Mouse (Mus musculus) myocyte (in vitro differentiated cells): ENCODE results near the gene Pcnx4. TPM values are rescaled to one million over a fixed set of nuclear protein-coding genes. Genes with fewer than 3 reads are reported as not detected.

ENCODE experiments used
- H3K27me3 ChIP-seq: one replicate; pipeline ENCODE4 v1.6.1; 2011; ENCODE audit not compliant: control insufficient read depth, insufficient read depth, insufficient read length
- H3K36me3 ChIP-seq: one replicate; pipeline ENCODE4 v1.6.1; 2011; ENCODE audit not compliant: control insufficient read depth, insufficient read depth
- H3K4me2 ChIP-seq: one replicate; pipeline ENCODE4 v1.6.1; 2011; ENCODE audit warnings: low read depth, control low read depth
- H3K4me3 ChIP-seq: one replicate; pipeline ENCODE4 v1.5.1; 2011; ENCODE audit warnings: mild to moderate bottlenecking, control low read depth, moderate library complexity
- H3K79me2 ChIP-seq: one replicate; pipeline ENCODE4 v1.6.1; 2011; ENCODE audit not compliant: control insufficient read depth, insufficient read depth
- H3ac ChIP-seq: one replicate; pipeline ENCODE4 v1.6.1; 2011; ENCODE audit not compliant: control insufficient read depth, insufficient read length
- CEBPB ChIP-seq: IDR thresholded peaks from 2 replicates; pipeline ENCODE4 v1.6.1; 2011; ENCODE audit warnings: mild to moderate bottlenecking, moderate library complexity; ENCODE audit not compliant: poor library complexity, insufficient read depth, severe bottlenecking
- E2F4 ChIP-seq: IDR thresholded peaks from one replicate; pipeline ENCODE4 v1.6.1; 2011; ENCODE audit warnings: mild to moderate bottlenecking, control low read depth, moderate library complexity; ENCODE audit not compliant: insufficient read depth
- MAX ChIP-seq: IDR thresholded peaks from one replicate; pipeline ENCODE4 v1.6.1; 2011; ENCODE audit warnings: low read depth, mild to moderate bottlenecking, control low read depth
- MYOD1 ChIP-seq, 3 experiments: IDR thresholded peaks; one replicate each; pipeline ENCODE4 v1.6.1; 2011; ENCODE audit warnings: control low read depth in 2 of 3, low read depth in 2 of 3, mild to moderate bottlenecking in 2 of 3, moderate library complexity in 1 of 3; ENCODE audit not compliant: insufficient read length in 2 of 3, control insufficient read depth in 1 of 3
- MYOG ChIP-seq, 3 experiments: IDR thresholded peaks; one replicate each; pipeline ENCODE4 v1.6.1; 2011; ENCODE audit warnings: control low read depth in 2 of 3, low read depth in 2 of 3, mild to moderate bottlenecking in 2 of 3; ENCODE audit not compliant: insufficient read length in 2 of 3, control insufficient read depth in 1 of 3, insufficient read depth in 1 of 3
- POLR2A ChIP-seq: IDR thresholded peaks from one replicate; pipeline ENCODE4 v1.6.1; 2011; ENCODE audit warnings: low read depth, mild to moderate bottlenecking, control low read depth, moderate library complexity; ENCODE audit not compliant: insufficient read length
- POLR2AphosphoS2 ChIP-seq: IDR thresholded peaks from one replicate; pipeline ENCODE4 v1.6.1; 2011; ENCODE audit warnings: low read depth, control low read depth; ENCODE audit not compliant: insufficient read length
- REST ChIP-seq: IDR thresholded peaks from one replicate; pipeline ENCODE4 v1.6.1; 2011; ENCODE audit warnings: mild to moderate bottlenecking, control low read depth, moderate library complexity; ENCODE audit not compliant: insufficient read depth, insufficient read length
- SRF ChIP-seq: IDR thresholded peaks from one replicate; pipeline ENCODE4 v1.6.1; 2011; ENCODE audit warnings: low read depth; ENCODE audit not compliant: control insufficient read depth, insufficient read length
- TCF12 ChIP-seq: IDR thresholded peaks from one replicate; pipeline ENCODE4 v1.6.1; 2011; ENCODE audit warnings: mild to moderate bottlenecking, control low read depth; ENCODE audit not compliant: poor library complexity, insufficient read depth, severe bottlenecking
- TCF3 ChIP-seq: IDR thresholded peaks from one replicate; pipeline ENCODE4 v1.6.1; 2011; ENCODE audit warnings: low read depth, control low read depth; ENCODE audit not compliant: insufficient read length
- USF1 ChIP-seq: IDR thresholded peaks from one replicate; pipeline ENCODE4 v1.6.1; 2011; ENCODE audit warnings: low read depth, mild to moderate bottlenecking, control low read depth, moderate library complexity
- polyA plus RNA-seq: library from polyadenylated mRNA; unstranded; fragments of >200 nt; fragmentation: generic; extraction: Trizol; gene quantifications from one replicate; pipeline ENCODE4 v1.2.1, GENCODE M21; 2012; ENCODE audit warnings: missing spikeins

The Pcnx4 gene
- polyA plus RNA-seq: 4.5 TPM

DNA sequence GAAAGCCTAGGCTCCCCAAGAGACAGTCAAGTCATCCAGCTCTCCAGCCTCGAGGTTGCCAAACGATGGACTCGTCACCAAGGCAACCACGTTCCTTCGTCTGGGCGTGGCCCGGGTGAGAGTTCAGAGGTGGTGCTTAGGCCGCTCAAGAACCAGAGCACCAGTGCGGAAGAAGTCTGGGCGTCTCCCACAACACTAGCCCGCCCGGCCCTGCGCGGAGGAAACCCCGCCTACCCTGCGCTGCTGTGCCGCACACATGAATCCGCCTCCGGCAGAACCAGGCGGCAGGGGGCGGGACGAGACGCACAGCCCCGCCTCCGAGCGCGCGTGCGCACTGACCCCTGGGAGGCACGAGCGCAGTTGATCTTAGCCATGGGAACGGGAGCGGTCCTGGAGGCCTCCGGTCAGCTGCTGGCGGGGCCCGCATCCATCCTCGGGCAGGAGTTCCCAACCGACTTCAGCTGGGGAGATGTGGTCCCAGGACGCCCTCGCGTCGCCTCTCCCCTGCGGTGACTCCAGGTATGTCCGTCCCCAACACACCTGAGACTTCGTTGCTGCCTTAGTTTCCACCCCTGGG lies at the start of gene Pcnx4:
TSS of gene Pcnx4 (plus strand) at position 363 of the 577 bp plus-strand sequence.
- Histone ChIP-seq H3K27me3 (no peaks in the 10 kb centered on the region), H3K36me3 (no peaks in the 10 kb centered on the region), H3K4me3 (peak within 1 kb of the TSS; percentile 42), H3K79me2 (peaks cover 17% of the 10 kb centered on the region), H3K4me2 (peak within 1 kb of the TSS; percentile 75), H3ac (no peak within 1 kb of the TSS)
- TF ChIP-seq REST (no peak), CEBPB (no peak), TCF12 (no peak), SRF (no peak), E2F4 (no peak), POLR2AphosphoS2 (peak; percentile 98), TCF3 (no peak), USF1 (peak; percentile 1), MYOD1 (IDR thresholded peaks at IDR 0.05; ENCODE audit: control insufficient read depth in 1 of 3, insufficient read length in 2 of 3, low read depth in 2 of 3) (peak in 1 of 3 experiments; percentile 39), MYOG (IDR thresholded peaks at IDR 0.05; ENCODE audit: control insufficient read depth in 1 of 3, insufficient read depth in 1 of 3, insufficient read length in 2 of 3, low read depth in 2 of 3) (peak in 1 of 3 experiments; percentile 68), POLR2A (peak; percentile 95)

DNA sequence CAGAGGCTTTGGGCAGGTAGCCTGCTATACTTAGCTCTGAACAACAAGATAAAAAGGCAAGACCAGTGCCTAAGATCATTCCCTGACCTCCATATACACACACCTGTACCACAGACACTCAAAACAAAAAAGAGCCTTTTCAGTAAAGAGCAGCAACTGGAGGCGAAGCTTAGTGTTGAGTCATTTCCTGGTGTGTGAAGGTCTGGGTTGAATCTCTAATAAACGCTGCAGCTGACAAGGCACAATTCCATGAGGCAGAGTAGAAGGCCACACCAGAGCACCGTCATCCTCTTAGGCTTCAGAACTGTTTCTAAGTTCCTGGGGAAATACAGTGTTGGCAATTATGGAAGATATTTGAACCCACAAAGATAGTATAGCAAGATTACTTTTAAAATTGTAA lies 48.7 kb upstream of the Pcnx4 start:
- Histone ChIP-seq H3K79me2 (no peaks in the 10 kb centered on the region), H3K4me2 (no peak overlapping the region), H3K27me3 (peaks cover 5% of the 10 kb centered on the region), H3K36me3 (no peaks in the 10 kb centered on the region), H3ac (no peak overlapping the region), H3K4me3 (no peak overlapping the region)
- TF ChIP-seq CEBPB (no peak), SRF (no peak), TCF3 (no peak), E2F4 (no peak), MYOG (IDR thresholded peaks at IDR 0.05; ENCODE audit: control insufficient read depth in 1 of 3, insufficient read depth in 1 of 3, insufficient read length in 2 of 3, low read depth in 2 of 3) (no peak), USF1 (no peak), TCF12 (no peak), POLR2AphosphoS2 (no peak)

DNA sequence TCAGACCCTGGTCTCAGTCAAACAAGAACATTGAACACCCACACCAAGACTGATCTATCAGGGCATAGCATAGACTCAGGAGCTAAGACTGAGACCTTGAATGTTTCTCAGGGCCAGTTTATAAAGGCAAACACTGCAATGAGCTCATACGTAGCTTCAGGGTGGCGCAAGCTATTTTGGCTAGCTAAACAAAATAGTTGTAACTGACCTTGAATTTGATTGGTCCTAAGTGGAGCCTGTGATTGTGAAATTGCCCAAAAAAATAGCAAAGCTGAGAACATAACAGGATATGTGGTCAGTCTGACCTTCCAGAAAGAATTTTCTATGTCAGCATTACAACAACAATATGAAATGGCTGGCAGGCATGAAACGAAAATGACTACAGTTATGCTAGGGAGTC lies 46.2 kb upstream of the Pcnx4 start:
- no peaks in the 10 kb centered on the region for H3K36me3 ChIP-seq
- H3K4me2 ChIP-seq: no peak overlapping the region
- H3ac ChIP-seq: no peak overlapping the region
- TF ChIP-seq SRF (no peak), MYOG (IDR thresholded peaks at IDR 0.05; ENCODE audit: control insufficient read depth in 1 of 3, insufficient read depth in 1 of 3, insufficient read length in 2 of 3, low read depth in 2 of 3) (no peak), CEBPB (peak; percentile 65; the same call in 1 of the 2 replicates), E2F4 (no peak), POLR2AphosphoS2 (no peak)
- H3K4me3 ChIP-seq: no peak overlapping the region
- peaks cover 12% of the 10 kb centered on the region for H3K27me3 ChIP-seq
- no peaks in the 10 kb centered on the region for H3K79me2 ChIP-seq

DNA sequence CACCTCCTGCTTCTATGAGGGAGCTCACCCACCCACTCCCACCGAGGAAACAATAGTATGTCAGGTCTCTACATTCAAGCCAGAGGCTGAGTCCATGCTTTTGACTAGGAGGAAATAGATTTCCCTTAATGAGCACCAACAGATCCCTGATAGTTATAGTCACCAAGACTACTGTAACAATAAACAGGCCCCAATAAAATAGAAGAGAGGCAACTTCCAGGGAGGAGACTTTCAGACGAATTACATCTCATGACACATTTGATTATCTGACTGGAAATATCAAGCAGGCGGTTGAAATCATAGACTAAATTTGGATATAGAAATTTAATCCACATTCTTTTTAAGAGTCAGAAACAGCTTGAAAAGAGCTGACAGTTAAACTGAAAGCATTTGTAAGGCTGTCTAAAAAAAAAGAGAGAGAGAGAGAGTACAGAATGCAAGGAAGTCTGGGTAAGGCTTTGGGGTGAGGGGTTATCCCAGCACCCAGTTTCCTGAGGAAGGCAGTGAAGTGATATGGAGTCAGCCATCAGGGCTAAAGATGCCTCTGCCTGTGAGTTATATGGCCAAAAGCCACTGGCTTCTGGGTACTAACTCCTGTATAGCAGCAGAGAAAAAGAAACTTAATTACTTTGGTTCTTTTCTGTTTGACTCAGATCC lies 45.0 kb upstream of the Pcnx4 start:
- Histone ChIP-seq H3K36me3 (no peaks in the 10 kb centered on the region), H3K79me2 (no peaks in the 10 kb centered on the region), H3ac (no peak overlapping the region), H3K4me3 (no peak overlapping the region), H3K27me3 (peaks cover 16% of the 10 kb centered on the region), H3K4me2 (no peak overlapping the region)
- TF ChIP-seq SRF (no peak), MYOG (IDR thresholded peaks at IDR 0.05; ENCODE audit: control insufficient read depth in 1 of 3, insufficient read depth in 1 of 3, insufficient read length in 2 of 3, low read depth in 2 of 3) (no peak), REST (no peak), POLR2A (no peak), MAX (no peak), CEBPB (no peak), MYOD1 (IDR thresholded peaks at IDR 0.05; ENCODE audit: control insufficient read depth in 1 of 3, insufficient read length in 2 of 3, low read depth in 2 of 3) (no peak), TCF3 (no peak), USF1 (no peak), E2F4 (no peak), TCF12 (no peak)
